Mouse (Mus musculus): ENCODE measurements around the gene Plgrkt. TPM values are rescaled to one million over a fixed set of nuclear protein-coding genes. Genes with fewer than 3 reads are reported as not detected.

Gene Plgrkt
- polyA plus RNA-seq, 1 experiment from 2014 or later: 39.7 TPM

Other genes starting within 250 kb of the Plgrkt start
- gene Jak2, start 115.6 kb downstream of the Plgrkt start, polyA plus RNA-seq (2016; fragmentation: Nextera tagmentation; extraction: Ambion mirVana): 5.3 and 6.1 TPM in 2 replicates
- 5.0 and 5.3 TPM in 2 replicates for gene Insl6, start 42.0 kb downstream of the Plgrkt start, polyA plus RNA-seq (2016; fragmentation: Nextera tagmentation; extraction: Ambion mirVana)
- gene Rln1, start 32.7 kb downstream of the Plgrkt start, polyA plus RNA-seq (2016; fragmentation: Nextera tagmentation; extraction: Ambion mirVana): 0.37 and 0.81 TPM in 2 replicates
- 0.29 and 0.30 TPM in 2 replicates for gene Cd274, start 65 bp upstream of the Plgrkt start, polyA plus RNA-seq (2016; fragmentation: Nextera tagmentation; extraction: Ambion mirVana)
- not detected in 2 replicates for gene Pdcd1lg2, start 43.5 kb upstream of the Plgrkt start, polyA plus RNA-seq (2016; fragmentation: Nextera tagmentation; extraction: Ambion mirVana)
- 11.7 and 11.9 TPM in 2 replicates for gene Ric1, start 154.9 kb upstream of the Plgrkt start, polyA plus RNA-seq (2016; fragmentation: Nextera tagmentation; extraction: Ambion mirVana)

Data from forebrain, embryonic 10.5 days (tissue).